Mouse (Mus musculus): ENCODE data around the gene Cped1. TPM values are rescaled to one million over a fixed set of nuclear protein-coding genes. Genes with fewer than 3 reads are reported as not detected.

Gene Cped1
- polyA plus RNA-seq, 1 experiment from 2014 or later: 67.9 TPM

DNA sequence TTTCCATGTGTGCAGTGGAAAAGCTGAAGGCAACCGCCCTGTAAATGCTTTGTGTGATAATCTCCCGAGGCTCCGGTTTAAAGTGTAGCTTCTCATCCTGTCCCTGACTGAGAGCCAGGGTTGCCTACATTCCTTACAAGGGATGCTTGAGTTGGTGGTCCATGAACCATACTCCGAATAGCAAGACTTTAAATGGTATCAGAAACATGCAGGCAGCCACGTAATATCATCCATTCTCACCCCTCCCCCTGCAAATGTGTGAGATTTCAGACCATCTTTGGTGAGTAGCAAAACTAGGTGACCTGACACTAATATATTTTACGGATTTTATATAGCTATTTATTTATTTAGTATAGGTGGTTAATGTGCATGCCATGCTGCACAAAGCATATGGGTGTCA lies 311.3 kb downstream of the Cped1 start:
- Histone ChIP-seq H3K4me1 (ENCODE audit: control insufficient read depth, insufficient read depth, low read length) (no peaks in the 10 kb centered on the region), H3K27me3 (ENCODE audit: control insufficient read depth, insufficient read depth, low read length) (no peaks in the 10 kb centered on the region; the same call in 1 of the 2 replicates), H3K9ac (ENCODE audit: low read depth, low read length) (no peak overlapping the region), H3K36me3 (ENCODE audit: control insufficient read depth, insufficient read depth, low read length) (no peaks in the 10 kb centered on the region), H3K9me3 (ENCODE audit: control insufficient read depth, low read length) (no peaks in the 10 kb centered on the region), H3K4me2 (replicated peaks; ENCODE audit: low read depth, low read length) (no peak overlapping the region), H3K4me3 (ENCODE audit: low read length) (no peak overlapping the region), H3K27ac (ENCODE audit: low read depth, low read length) (no peak overlapping the region)
- ATAC-seq (ENCODE audit: low FRiP score, low TSS enrichment): no peak
- 61% methylated on average over 6 of the region's 6 CpGs for WGBS

DNA sequence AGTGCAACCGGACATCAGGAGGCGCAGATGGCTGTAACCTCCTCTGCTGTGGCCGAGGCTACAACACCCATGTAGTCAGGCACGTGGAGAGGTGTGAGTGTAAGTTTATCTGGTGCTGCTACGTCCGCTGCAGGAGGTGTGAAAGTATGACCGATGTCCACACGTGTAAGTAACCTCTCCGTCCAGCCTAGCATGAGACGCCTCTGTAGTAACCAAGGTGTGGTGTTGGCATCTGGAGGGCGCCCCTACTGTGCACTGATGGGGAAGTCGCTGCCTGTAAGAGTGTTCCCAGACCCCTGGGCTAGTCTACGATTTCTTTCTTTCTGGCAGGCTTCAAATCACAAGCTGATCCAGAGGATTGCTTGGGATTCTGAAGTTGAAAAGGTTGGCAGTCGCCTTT lies 312.3 kb downstream of the Cped1 start:
- Histone ChIP-seq H3K36me3 (ENCODE audit: control insufficient read depth, insufficient read depth, low read length) (peaks cover 4% of the 10 kb centered on the region; the same call in 1 of the 2 replicates), H3K4me2 (replicated peaks; ENCODE audit: low read depth, low read length) (peak overlapping the region; percentile 15; the same call in 1 of the 2 replicates), H3K27me3 (ENCODE audit: control insufficient read depth, insufficient read depth, low read length) (no peaks in the 10 kb centered on the region; the same call in 1 of the 2 replicates), H3K27ac (ENCODE audit: low read depth, low read length) (no peak overlapping the region), H3K4me1 (ENCODE audit: control insufficient read depth, insufficient read depth, low read length) (no peaks in the 10 kb centered on the region), H3K4me3 (ENCODE audit: low read length) (no peak overlapping the region), H3K9me3 (ENCODE audit: control insufficient read depth, low read length) (no peaks in the 10 kb centered on the region), H3K9ac (ENCODE audit: low read depth, low read length) (no peak overlapping the region)
- 34% methylated on average over 14 of the region's 14 CpGs for WGBS
- no peak for ATAC-seq (ENCODE audit: low FRiP score, low TSS enrichment)

Other genes starting within 250 kb of the Cped1 start
- gene Tspan12, start 133.4 kb upstream of the Cped1 start, polyA plus RNA-seq (2014; fragmentation: Nextera tagmentation; extraction: Ambion mirVana): 52.2 and 61.8 TPM in 2 replicates
- gene Ing3, start 36.3 kb upstream of the Cped1 start, polyA plus RNA-seq (2014; fragmentation: Nextera tagmentation; extraction: Ambion mirVana): 57.9 and 63.6 TPM in 2 replicates

All from kidney, embryonic 14.5 days (tissue).